9 mouse cellular contexts compared by ENCODE assay signal in genomic region chr2:34803746-34804145, GRCm38 (mm10). TPM values are rescaled to one million over a fixed set of nuclear protein-coding genes. Genes with fewer than 3 reads are reported as not detected.
DNase-seq lines count a peak whose midpoint lies in the region; ATAC-seq and TF ChIP-seq lines count a peak whose summit lies in the region.
"Had no signal": no experiment of that assay in that cellular context is flagged by ENCODE, and none has a peak within 500 bp of the region (broad histone marks: within the 10 kb centered on the region; RNA-seq: fewer than 3 reads in every experiment).

No protein-coding gene starts in this region.

- TF ChIP-seq POLR2A in MEL (IDR thresholded peaks at IDR 0.05; ENCODE audit: control insufficient read depth in 1 of 2, insufficient read depth in 1 of 2, low read depth in 1 of 2, low read length in 2 of 2, poor library complexity in 1 of 2), result no peak

- no peak for DNase-seq in heart, embryonic 10.5 days (ENCODE audit: low spot score)
- DNase-seq in heart, adult 18-20 months, result no peak
- DNase-seq in MEL (ENCODE audit: low read depth, low spot score), result no peak
- DNase-seq in hindbrain, embryonic 11.5 days (ENCODE audit: low spot score), result no peak
- no peak for DNase-seq in liver, postnatal 0 days
- no peak for DNase-seq in frontal cortex, postnatal 36 days (ENCODE audit: low spot score in 2 of 2)
- DNase-seq in c-Kit-positive CD71-positive TER-119-positive erythroid progenitor cells, embryonic 14.5 days (ENCODE audit: low spot score), result no peak
- DNase-seq in spleen, postnatal 10 days (ENCODE audit: low spot score in 2 of 2), result no peak
- DNase-seq: kidney, postnatal 4 days had no signal

- H3K27ac ChIP-seq in heart, embryonic 10.5 days, result no peak overlapping the region
- no peak overlapping the region for H3K27ac ChIP-seq in MEL (ENCODE audit: control insufficient read depth, low read depth, low read length)
- no peak overlapping the region for H3K27ac ChIP-seq in hindbrain, embryonic 11.5 days (ENCODE audit: low read depth, low read length)
- H3K27ac ChIP-seq in liver, postnatal 0 days (ENCODE audit: low read depth), result peak overlapping the region; percentile 1; the same call in 1 of the 2 replicates

- peak overlapping the region; percentile 23; the same call in 1 of the 2 replicates for H3K4me2 ChIP-seq in hindbrain, embryonic 11.5 days (replicated peaks; ENCODE audit: low read depth, low read length)
- H3K4me2 ChIP-seq in liver, postnatal 0 days (ENCODE audit: low read depth, low read length), result peak overlapping the region; percentile 63

- no peak for ATAC-seq in hindbrain, embryonic 11.5 days (ENCODE audit: low FRiP score)
- ATAC-seq in liver, postnatal 0 days, result no peak

- peaks cover 53% of the 10 kb centered on the region for H3K79me2 ChIP-seq in MEL (ENCODE audit: control insufficient read depth, insufficient read depth, low read length, poor library complexity)

- no peak for TF ChIP-seq CTCF in MEL (IDR thresholded peaks at IDR 0.05 in 2 of 3, conservative IDR thresholded peaks at IDR 0.05 in 1 of 3; ENCODE audit: control insufficient read depth in 1 of 3, insufficient read depth in 1 of 3, low read depth in 2 of 3, low read length in 3 of 3, poor library complexity in 1 of 3, severe bottlenecking in 1 of 3)
- no peak for TF ChIP-seq CTCF in liver, postnatal 0 days (IDR thresholded peaks at IDR 0.05; ENCODE audit: low read depth)

- H3K9me3 ChIP-seq in heart, embryonic 10.5 days, result no peaks in the 10 kb centered on the region
- H3K9me3 ChIP-seq in MEL (replicated peaks; ENCODE audit: insufficient read depth, low read length), result no peaks in the 10 kb centered on the region
- no peaks in the 10 kb centered on the region for H3K9me3 ChIP-seq in hindbrain, embryonic 11.5 days (ENCODE audit: control insufficient read depth, low read length)
- H3K9me3 ChIP-seq in liver, postnatal 0 days (ENCODE audit: low read length), result no peaks in the 10 kb centered on the region

- 83% methylated on average over 3 of the region's 3 CpGs for WGBS in heart, embryonic 10.5 days
- WGBS in hindbrain, embryonic 11.5 days, result 77% methylated on average over 3 of the region's 3 CpGs
- 72% methylated on average over 3 of the region's 3 CpGs for WGBS in liver, postnatal 0 days (ENCODE audit: insufficient replicate concordance)

- no peak for TF ChIP-seq EP300 in MEL (IDR thresholded peaks at IDR 0.05; ENCODE audit: low read depth in 1 of 2, low read length in 2 of 2)
- TF ChIP-seq EP300 in liver, postnatal 0 days (IDR thresholded peaks at IDR 0.05; ENCODE audit: low read depth), result no peak

- peaks cover 23% of the 10 kb centered on the region for H3K4me1 ChIP-seq in heart, embryonic 10.5 days
- peaks cover 20 to 36% of the 10 kb centered on the region in 2 experiments for H3K4me1 ChIP-seq in MEL (ENCODE audit: control insufficient read depth in 1 of 2, insufficient read depth in 2 of 2, low read length in 2 of 2)
- H3K4me1 ChIP-seq in hindbrain, embryonic 11.5 days (replicated peaks; ENCODE audit: control insufficient read depth, insufficient read depth, low read length), result no peaks in the 10 kb centered on the region
- H3K4me1 ChIP-seq in liver, postnatal 0 days (ENCODE audit: insufficient read depth), result peaks cover 40% of the 10 kb centered on the region

- H3K4me3 ChIP-seq in heart, embryonic 10.5 days, result peak overlapping the region; percentile 69
- peak overlapping the region; percentile 40 to 98 for H3K4me3 ChIP-seq in MEL (ENCODE audit: control insufficient read depth in 1 of 2, insufficient read depth in 1 of 2, low read depth in 2 of 2, low read length in 2 of 2)
- no peak overlapping the region for H3K4me3 ChIP-seq in hindbrain, embryonic 11.5 days (ENCODE audit: low read depth, low read length)
- peak overlapping the region; percentile 79 for H3K4me3 ChIP-seq in liver, postnatal 0 days (ENCODE audit: low read depth, low read length)

- H3K27me3 ChIP-seq in heart, embryonic 10.5 days (ENCODE audit: insufficient read depth, poor library complexity, severe bottlenecking), result no peaks in the 10 kb centered on the region
- no peaks in the 10 kb centered on the region for H3K27me3 ChIP-seq in MEL (ENCODE audit: control insufficient read depth in 1 of 2, insufficient read depth in 2 of 2, low read length in 2 of 2)
- H3K27me3 ChIP-seq in hindbrain, embryonic 11.5 days (ENCODE audit: control insufficient read depth, insufficient read depth, low read length), result no peaks in the 10 kb centered on the region
- no peaks in the 10 kb centered on the region for H3K27me3 ChIP-seq in liver, postnatal 0 days (ENCODE audit: insufficient read depth, low read length)

- TF ChIP-seq RAD21 in MEL (IDR thresholded peaks at IDR 0.05; ENCODE audit: low read depth, low read length), result no peak

- H3K9ac ChIP-seq in MEL (ENCODE audit: control insufficient read depth, low read depth, low read length, poor library complexity, severe bottlenecking), result peak overlapping the region; percentile 87
- no peak overlapping the region for H3K9ac ChIP-seq in hindbrain, embryonic 11.5 days (ENCODE audit: low read depth, low read length)
- peak overlapping the region; percentile 52 for H3K9ac ChIP-seq in liver, postnatal 0 days (replicated peaks)

- peaks cover 18% of the 10 kb centered on the region for H3K36me3 ChIP-seq in heart, embryonic 10.5 days
- H3K36me3 ChIP-seq in MEL (ENCODE audit: control insufficient read depth in 1 of 2, insufficient read depth in 2 of 2, low read length in 2 of 2), result peaks cover 5 to 59% of the 10 kb centered on the region in 2 experiments
- no peaks in the 10 kb centered on the region for H3K36me3 ChIP-seq in hindbrain, embryonic 11.5 days (ENCODE audit: control insufficient read depth, insufficient read depth, low read length)
- peaks cover 37% of the 10 kb centered on the region for H3K36me3 ChIP-seq in liver, postnatal 0 days (replicated peaks; ENCODE audit: insufficient read depth, low read length)

TF ChIP-seq in MEL, 35 proteins besides CTCF, POLR2A, EP300 and RAD21:
- no peak for TF ChIP-seq KAT2A (conservative IDR thresholded peaks at IDR 0.05; ENCODE audit: low read depth, low read length)
- TF ChIP-seq HCFC1 (IDR thresholded peaks at IDR 0.05; ENCODE audit: low read depth, low read length), result 0 out of 2 replicates have a peak, but pooled peaks have one; percentile 22
- no peak for TF ChIP-seq GABPA (IDR thresholded peaks at IDR 0.05; ENCODE audit: low read depth, low read length)
- TF ChIP-seq ELF1 (IDR thresholded peaks at IDR 0.05; ENCODE audit: low read depth, low read length), result no peak
- TF ChIP-seq ZMIZ1 (IDR thresholded peaks at IDR 0.05; ENCODE audit: low read depth, low read length), result peak; percentile 37; the same call in 1 of the 2 replicates
- TF ChIP-seq USF1 (IDR thresholded peaks at IDR 0.05; ENCODE audit: low read depth, low read length), result no peak
- no peak for TF ChIP-seq ZC3H11A (IDR thresholded peaks at IDR 0.05; ENCODE audit: low read depth, low read length)

RNA-seq across cellular contexts. Expression of gene Rabepk, which starts 4.0 kb away (rescaled TPM):
- 39.3 and 40.2 TPM in 2 replicates for polyA plus RNA-seq in heart, embryonic 10.5 days (2016; fragmentation: Nextera tagmentation; extraction: Ambion mirVana)
- total RNA-seq in heart, adult 18-20 months (2021), result 10 to 100 TPM; 13.5 to 15.5 TPM
- 47.1 and 51.2 TPM in 2 replicates for total RNA-seq in MEL (2012; rRNA removed)
- polyA plus RNA-seq in MEL (2012; ENCODE audit: insufficient read depth in 1 of 2, insufficient read length in 2 of 2, low read depth in 1 of 2, low replicate concordance in 2 of 2, missing spikeins in 1 of 2), result 10 to 100 TPM in 1 of 2 experiments, not detected in 1; 85.3 TPM
- 33.2 and 36.0 TPM in 2 replicates for polyA plus RNA-seq in hindbrain, embryonic 11.5 days (2014; fragmentation: Nextera tagmentation; extraction: Ambion mirVana)
- polyA plus RNA-seq in liver, postnatal 0 days (2015; fragmentation: Nextera tagmentation; extraction: Ambion mirVana), result 17.0 and 20.4 TPM in 2 replicates

RNA-seq across cellular contexts. Expression of gene Fbxw2, which starts 22.4 kb away (rescaled TPM):
- polyA plus RNA-seq in heart, embryonic 10.5 days (2016; fragmentation: Nextera tagmentation; extraction: Ambion mirVana), result 60.1 and 74.5 TPM in 2 replicates
- total RNA-seq in heart, adult 18-20 months (2021), result 10 to 100 TPM; 46.9 to 49.2 TPM
- total RNA-seq in MEL (2012; rRNA removed), result 40.2 and 43.7 TPM in 2 replicates
- 100 to 1,000 TPM in 1 of 2 experiments, 10 to 100 TPM in 1; 49.7 to 101 TPM for polyA plus RNA-seq in MEL (2012; ENCODE audit: insufficient read depth in 1 of 2, insufficient read length in 2 of 2, low read depth in 1 of 2, low replicate concordance in 2 of 2, missing spikeins in 1 of 2)
- polyA plus RNA-seq in hindbrain, embryonic 11.5 days (2014; fragmentation: Nextera tagmentation; extraction: Ambion mirVana), result 63.5 and 65.6 TPM in 2 replicates
- 36.1 and 38.3 TPM in 2 replicates for polyA plus RNA-seq in liver, postnatal 0 days (2015; fragmentation: Nextera tagmentation; extraction: Ambion mirVana)

RNA-seq across cellular contexts. Expression of gene Gm34653, which starts 29.1 kb away (rescaled TPM):
- not detected in 2 replicates for polyA plus RNA-seq in heart, embryonic 10.5 days (2016; fragmentation: Nextera tagmentation; extraction: Ambion mirVana)
- not detected for total RNA-seq in heart, adult 18-20 months (2021)
- total RNA-seq in MEL (2012; rRNA removed), result 0.08 TPM in 1 of 2 replicates, not detected in the other
- polyA plus RNA-seq in MEL (2012; ENCODE audit: insufficient read depth in 1 of 2, insufficient read length in 2 of 2, low read depth in 1 of 2, low replicate concordance in 2 of 2, missing spikeins in 1 of 2), result under 1 TPM in 1 of 2 experiments, not detected in 1; 0.10 TPM
- 0.11 TPM in 1 of 2 replicates, not detected in the other for polyA plus RNA-seq in hindbrain, embryonic 11.5 days (2014; fragmentation: Nextera tagmentation; extraction: Ambion mirVana)
- polyA plus RNA-seq in liver, postnatal 0 days (2015; fragmentation: Nextera tagmentation; extraction: Ambion mirVana), result 0.06 TPM in 1 of 2 replicates, not detected in the other

RNA-seq across cellular contexts. Expression of gene Hspa5, which starts 32.0 kb away (rescaled TPM):
- polyA plus RNA-seq in heart, embryonic 10.5 days (2016; fragmentation: Nextera tagmentation; extraction: Ambion mirVana), result 1,119 and 1,337 TPM in 2 replicates
- total RNA-seq in heart, adult 18-20 months (2021), result 100 to 1,000 TPM; 563 to 758 TPM
- 914 and 1,250 TPM in 2 replicates for total RNA-seq in MEL (2012; rRNA removed)
- 100 to 1,000 TPM; 147 to 649 TPM for polyA plus RNA-seq in MEL (2012; ENCODE audit: insufficient read depth in 1 of 2, insufficient read length in 2 of 2, low read depth in 1 of 2, low replicate concordance in 2 of 2, missing spikeins in 1 of 2)
- 838 and 881 TPM in 2 replicates for polyA plus RNA-seq in hindbrain, embryonic 11.5 days (2014; fragmentation: Nextera tagmentation; extraction: Ambion mirVana)
- 384 and 424 TPM in 2 replicates for polyA plus RNA-seq in liver, postnatal 0 days (2015; fragmentation: Nextera tagmentation; extraction: Ambion mirVana)

RNA-seq across cellular contexts. Expression of gene Gapvd1, which starts 48.7 kb away (rescaled TPM):
- polyA plus RNA-seq in heart, embryonic 10.5 days (2016; fragmentation: Nextera tagmentation; extraction: Ambion mirVana), result 63.7 and 80.0 TPM in 2 replicates
- 10 to 100 TPM; 39.7 to 40.2 TPM for total RNA-seq in heart, adult 18-20 months (2021)
- total RNA-seq in MEL (2012; rRNA removed), result 62.4 and 65.0 TPM in 2 replicates
- 100 to 1,000 TPM in 1 of 2 experiments, 10 to 100 TPM in 1; 96.7 to 174 TPM for polyA plus RNA-seq in MEL (2012; ENCODE audit: insufficient read depth in 1 of 2, insufficient read length in 2 of 2, low read depth in 1 of 2, low replicate concordance in 2 of 2, missing spikeins in 1 of 2)
- polyA plus RNA-seq in hindbrain, embryonic 11.5 days (2014; fragmentation: Nextera tagmentation; extraction: Ambion mirVana), result 94.0 and 108 TPM in 2 replicates
- 37.1 and 39.0 TPM in 2 replicates for polyA plus RNA-seq in liver, postnatal 0 days (2015; fragmentation: Nextera tagmentation; extraction: Ambion mirVana)
